Mouse (Mus musculus) right cerebral cortex, adult 18-20 months (tissue): ENCODE data around the gene Rsrc1.

Experiments used
- DNase-seq: peaks from one replicate; pipeline ENCODE4 v3.0.0; 2022; ENCODE audit warnings: mixed read lengths

The Rsrc1 gene

DNA sequence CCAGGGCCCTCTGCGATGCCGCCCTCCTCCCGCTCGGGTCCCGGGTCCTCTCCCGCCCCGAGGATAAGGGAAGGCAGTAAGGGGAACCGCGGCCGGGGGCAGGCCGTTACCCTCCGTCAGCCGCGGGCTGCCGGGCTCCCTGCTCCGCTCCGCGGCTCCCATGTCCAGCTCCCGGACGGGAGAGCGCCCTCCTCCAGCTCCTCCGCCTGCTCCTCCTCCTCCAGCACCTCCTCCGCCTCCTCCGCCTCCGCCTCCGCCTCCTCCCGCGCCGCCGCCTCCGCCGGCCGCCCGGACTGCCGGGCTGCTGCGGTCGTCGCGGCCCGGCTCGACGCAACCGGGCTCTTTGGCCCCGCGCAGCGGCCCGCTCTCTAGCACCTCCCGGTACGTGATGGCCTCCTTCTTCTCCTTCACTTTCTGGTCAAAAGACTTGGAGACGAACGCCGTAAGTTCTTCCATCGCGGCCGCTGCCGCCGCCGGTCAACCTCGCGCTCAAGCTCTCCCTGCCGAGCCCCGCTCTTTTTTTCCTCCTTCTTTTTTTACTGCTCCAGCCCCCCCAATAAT lies at the start of gene Rsrc1:
TSS of gene Rsrc1 (plus strand) at position 290 of the 561 bp plus-strand sequence.
- no peak for DNase-seq

- DNase-seq: no peak
Measured at GRCm38 (mm10) chr3:66939675-66940074, 41.5 kb upstream of the Rsrc1 start.

DNA sequence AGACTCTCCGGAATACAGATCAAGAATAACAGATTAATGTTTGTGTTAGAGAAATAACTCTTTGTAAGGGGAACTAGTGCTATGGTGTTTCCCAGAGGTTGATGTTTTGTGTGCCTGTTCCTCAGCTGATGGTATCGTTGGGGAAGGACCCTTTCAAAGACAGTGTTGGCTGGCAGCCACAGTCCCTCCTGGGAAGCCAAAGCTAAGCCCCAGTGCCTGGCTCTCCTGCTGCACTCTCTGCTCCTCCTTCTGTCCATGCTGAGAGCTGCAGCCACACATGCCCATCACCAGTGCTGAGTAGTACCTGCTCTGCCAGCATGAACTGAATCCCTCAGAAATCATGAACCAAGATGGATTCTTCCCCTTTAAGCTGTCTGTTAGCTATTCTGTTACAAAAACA lies 26.1 kb upstream of the Rsrc1 start:
- no peak for DNase-seq

- no peak for DNase-seq
Measured at GRCm38 (mm10) chr3:66959972-66960371, 21.2 kb upstream of the Rsrc1 start.

- DNase-seq: no peak
Measured at GRCm38 (mm10) chr3:66964884-66965283, 16.3 kb upstream of the Rsrc1 start.

GRCm38 (mm10) chr3:66967508-66967907 lies 13.7 kb upstream of the Rsrc1 start:
- no peak for DNase-seq

DNA sequence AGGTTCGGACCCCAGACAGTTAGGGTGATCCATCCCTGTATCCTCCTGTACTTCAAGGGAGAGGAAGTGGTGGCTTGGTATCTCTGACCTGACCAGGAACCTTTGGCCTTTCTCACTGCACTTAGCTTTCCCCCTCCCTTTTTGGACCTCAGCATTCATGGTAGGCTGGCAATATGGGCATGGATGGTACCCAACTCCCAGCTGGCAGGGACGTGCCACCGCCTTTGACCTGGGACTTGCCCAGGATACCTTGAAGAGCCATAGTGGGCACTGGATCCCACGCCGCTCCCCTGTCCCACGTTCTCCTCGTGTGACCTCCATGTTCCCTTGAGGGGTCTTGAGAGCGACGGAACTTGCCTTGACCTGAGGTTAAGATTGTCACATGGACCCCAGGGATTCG lies 10.9 kb upstream of the Rsrc1 start:
- DNase-seq: no peak

GRCm38 (mm10) chr3:66970661-66971331 lies 10.4 kb upstream of the Rsrc1 start:
- DNase-seq: no peak

DNA sequence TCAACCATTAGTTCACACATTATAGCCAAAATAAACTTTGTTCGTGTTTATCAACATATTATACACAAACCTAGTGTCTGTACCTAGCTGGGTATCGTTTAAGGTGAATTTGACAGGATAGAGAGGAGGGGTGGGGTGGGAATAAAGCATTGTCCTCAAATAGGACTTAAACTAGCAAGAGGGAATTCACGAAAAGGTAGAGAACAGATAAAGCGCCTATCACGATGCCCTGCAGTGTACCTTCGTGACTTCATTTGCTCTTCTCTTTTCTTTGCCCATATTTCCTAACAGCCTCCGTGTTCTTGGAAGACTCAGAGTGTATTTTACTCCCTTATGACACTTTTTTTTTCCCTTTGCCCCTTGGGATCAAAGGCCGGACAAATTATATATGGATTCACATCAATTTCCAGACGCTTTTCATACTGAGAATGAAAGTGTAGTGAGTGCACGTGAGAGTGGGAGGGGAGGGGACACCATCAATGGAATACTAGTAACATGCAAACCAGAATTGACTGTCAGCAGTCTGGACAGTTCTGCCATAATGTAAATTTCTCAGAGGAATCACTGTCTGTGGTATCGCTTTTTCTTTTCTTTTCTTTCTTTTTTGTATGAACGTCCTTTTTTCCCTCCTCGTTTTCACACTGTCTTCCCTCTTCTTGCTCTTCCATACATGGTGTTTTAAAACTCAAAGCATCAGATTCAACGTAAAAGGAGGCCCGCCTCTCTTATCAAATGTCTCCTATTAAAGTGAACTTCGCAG lies 8.8 kb upstream of the Rsrc1 start:
- no peak for DNase-seq

- no peak for DNase-seq
Measured at GRCm38 (mm10) chr3:66973391-66973943, 7.7 kb upstream of the Rsrc1 start.

GRCm38 (mm10) chr3:66974501-66974900 lies 6.7 kb upstream of the Rsrc1 start:
- DNase-seq: no peak

GRCm38 (mm10) chr3:66976889-66977615 lies 4.1 kb upstream of the Rsrc1 start:
- no peak for DNase-seq

DNA sequence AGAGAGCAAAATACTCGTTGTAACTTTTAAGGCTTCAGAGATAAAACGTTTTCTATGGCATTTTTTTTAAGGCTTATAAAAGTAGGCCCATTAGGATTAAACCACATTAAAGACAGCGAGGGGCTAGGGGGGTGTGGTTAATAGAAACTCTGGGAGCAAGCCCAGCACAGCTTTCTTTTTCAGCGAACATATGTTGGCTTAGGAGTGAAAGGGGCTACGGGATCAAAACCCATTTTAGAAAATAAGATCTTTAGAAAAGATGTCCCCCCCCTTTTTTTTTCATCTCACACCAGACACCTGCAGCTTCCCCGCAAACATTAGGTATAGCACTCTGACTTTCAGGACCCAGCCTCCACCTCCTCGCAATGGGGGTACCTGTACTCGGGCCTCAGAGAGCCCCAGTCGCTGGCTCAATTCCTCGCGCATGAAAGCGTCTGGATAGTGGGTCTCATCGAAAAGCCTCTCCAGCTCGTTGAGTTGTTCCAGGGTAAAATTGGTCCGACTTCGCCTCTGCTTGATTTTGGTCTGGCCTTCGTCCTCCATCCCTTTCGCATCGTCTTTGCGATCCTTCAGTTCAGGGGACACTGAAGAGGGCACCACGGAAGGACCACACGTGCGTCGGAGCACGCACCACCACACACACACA lies 3.3 kb upstream of the Rsrc1 start:
- no peak for DNase-seq

GRCm38 (mm10) chr3:66978457-66979381 lies 2.5 kb upstream of the Rsrc1 start:
- DNase-seq: no peak

- no peak for DNase-seq
Measured at GRCm38 (mm10) chr3:66979491-66979890, 1.7 kb upstream of the Rsrc1 start.

GRCm38 (mm10) chr3:66980111-66980975 lies 847 bp upstream of the Rsrc1 start:
- DNase-seq: no peak

DNA sequence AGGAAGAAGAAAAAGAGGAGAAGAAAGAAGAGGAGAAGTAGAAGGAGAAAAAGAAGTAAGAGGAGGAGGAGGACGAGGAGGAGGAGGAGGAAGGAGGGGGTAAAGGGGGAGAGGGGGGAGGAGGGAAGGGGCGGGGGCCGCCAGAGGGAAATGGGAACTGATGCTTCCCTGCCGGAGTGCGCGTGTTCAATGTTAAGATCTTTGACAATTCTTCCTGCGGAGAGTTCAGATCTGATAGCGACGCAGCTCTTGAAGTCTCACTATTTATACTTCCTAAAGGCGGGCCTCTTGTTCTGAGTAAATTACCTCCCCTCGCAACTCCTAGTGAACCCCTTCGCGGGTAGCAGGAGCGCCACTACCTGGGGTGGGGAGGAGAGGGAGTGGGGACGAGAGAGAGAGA lies 516 bp downstream of the Rsrc1 start, which contains the start of gene Shox2:
TSS of gene Shox2 (minus strand) at position 66 of the 400 bp plus-strand sequence.
- no peak for DNase-seq

DNA sequence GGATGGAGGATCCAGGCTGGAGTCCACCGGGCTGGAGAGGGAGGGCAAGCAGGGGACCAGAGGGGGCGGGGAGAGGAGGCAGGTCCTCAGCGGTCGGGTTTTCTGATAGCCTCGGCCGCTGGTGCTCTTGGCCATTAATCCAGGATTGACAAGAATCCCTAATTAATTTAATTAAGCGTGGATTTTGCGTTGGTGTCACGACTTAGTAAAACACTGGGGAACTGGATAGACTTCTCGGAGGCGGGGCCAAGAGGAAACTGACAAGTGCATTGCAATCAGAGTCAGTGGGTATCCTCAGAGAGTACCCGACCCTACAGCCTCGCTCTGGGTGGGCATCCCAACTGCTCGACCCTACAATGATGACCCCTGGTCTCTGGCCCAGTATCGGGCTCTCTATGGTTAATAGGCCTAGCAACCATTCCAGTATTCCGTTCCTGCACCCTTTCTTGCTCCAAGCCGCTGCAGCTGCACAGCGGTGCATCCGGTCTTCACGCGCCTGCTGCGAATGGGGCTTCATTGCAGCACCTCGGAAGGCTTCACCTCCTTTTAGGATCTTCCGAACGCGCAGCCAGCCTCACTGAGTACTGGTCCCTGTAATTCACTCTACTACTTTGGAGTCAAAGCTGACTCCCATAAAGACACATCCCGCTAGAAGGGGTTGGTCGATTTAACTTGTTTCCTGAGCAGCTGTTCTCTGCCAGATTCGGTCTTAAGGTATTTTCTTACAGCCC lies 1.2 kb downstream of the Rsrc1 start:
- DNase-seq: no peak

DNA sequence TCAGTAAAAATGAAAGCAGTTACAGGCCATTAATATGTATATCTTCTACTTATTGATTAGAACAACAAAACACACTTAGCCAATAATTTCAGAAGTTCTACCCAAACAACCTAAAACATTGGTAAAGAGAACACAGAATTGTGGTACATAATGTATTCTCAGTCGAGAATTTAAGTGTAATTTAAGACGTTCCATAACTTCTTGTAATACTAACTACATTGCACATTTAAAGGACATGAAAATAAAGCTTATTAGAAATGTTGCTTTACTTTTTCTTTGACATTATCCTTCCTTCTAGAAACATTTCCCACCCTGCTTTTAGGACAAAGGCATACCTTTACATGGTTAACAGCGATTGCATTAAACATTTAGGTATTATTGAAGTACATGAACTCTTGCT lies 2.3 kb downstream of the Rsrc1 start:
- DNase-seq: no peak
